Mouse (Mus musculus): ENCODE measurements around the gene Atp7b. TPM values are rescaled to one million over a fixed set of nuclear protein-coding genes. Genes with fewer than 3 reads are reported as not detected.

The Atp7b gene
- total and polyA plus RNA-seq, 3 experiments: 29.4 to 32.5 TPM; not detected in 1

DNA sequence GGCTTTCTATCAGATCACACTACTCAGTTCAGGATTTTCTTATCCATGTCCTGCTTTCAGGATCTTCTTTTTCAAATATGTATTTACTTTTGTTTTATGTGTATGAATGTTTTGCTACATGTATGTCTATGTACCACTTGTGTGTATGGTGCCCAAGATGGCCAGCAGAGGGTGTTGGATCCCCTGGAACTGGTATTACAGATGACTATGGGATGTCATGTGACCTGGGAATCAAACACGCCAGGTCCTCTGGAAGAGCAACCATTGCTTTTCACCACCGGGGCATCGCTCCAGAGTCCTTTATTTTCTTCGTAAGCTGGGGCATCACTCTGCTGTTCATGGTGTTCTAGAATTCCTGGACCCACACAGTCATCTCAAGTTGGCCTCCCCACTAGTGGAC is 29.1 kb upstream of the Atp7b start:
- no peak overlapping the region for H3K4me3 ChIP-seq (ENCODE audit: control insufficient read depth in 1 of 2, insufficient read depth in 1 of 2, low read depth in 2 of 2, low read length in 2 of 2)
- no peaks in the 10 kb centered on the region for H3K36me3 ChIP-seq (ENCODE audit: control insufficient read depth in 1 of 2, insufficient read depth in 2 of 2, low read length in 2 of 2)
- H3K9ac ChIP-seq (ENCODE audit: control insufficient read depth, low read depth, low read length, poor library complexity, severe bottlenecking): no peak overlapping the region
- no peaks in the 10 kb centered on the region for H3K4me1 ChIP-seq (ENCODE audit: control insufficient read depth in 1 of 2, insufficient read depth in 2 of 2, low read length in 2 of 2)
- no peak overlapping the region for H3K27ac ChIP-seq (ENCODE audit: control insufficient read depth, low read depth, low read length)
- no peaks in the 10 kb centered on the region for H3K9me3 ChIP-seq (replicated peaks; ENCODE audit: insufficient read depth, low read length)
- DNase-seq (ENCODE audit: low read depth, low spot score): no peak
- peaks cover 0 to 1% of the 10 kb centered on the region in 2 experiments; a peak in 2 of 4 replicates for H3K27me3 ChIP-seq (ENCODE audit: control insufficient read depth in 1 of 2, insufficient read depth in 2 of 2, low read length in 2 of 2)
- no peaks in the 10 kb centered on the region for H3K79me2 ChIP-seq (ENCODE audit: control insufficient read depth, insufficient read depth, low read length, poor library complexity)
- TF ChIP-seq TBP (IDR thresholded peaks at IDR 0.05; ENCODE audit: low read depth, low read length) (no peak), SIN3A (IDR thresholded peaks at IDR 0.05; ENCODE audit: low read length) (no peak), CTCF (IDR thresholded peaks at IDR 0.05 in 2 of 3, conservative IDR thresholded peaks at IDR 0.05 in 1 of 3; ENCODE audit: control insufficient read depth in 1 of 3, insufficient read depth in 1 of 3, low read depth in 2 of 3, low read length in 3 of 3, poor library complexity in 1 of 3, severe bottlenecking in 1 of 3) (peak in 1 of 3 experiments; percentile 10; a peak in 1 of 6 replicates)

GRCm38 (mm10) chr8:22079313-22080007 is 19.4 kb upstream of the Atp7b start:
- H3K27me3 ChIP-seq (ENCODE audit: control insufficient read depth in 1 of 2, insufficient read depth in 2 of 2, low read length in 2 of 2): no peaks in the 10 kb centered on the region; a peak in 1 of 4 replicates
- no peak overlapping the region for H3K27ac ChIP-seq (ENCODE audit: control insufficient read depth, low read depth, low read length)

DNA sequence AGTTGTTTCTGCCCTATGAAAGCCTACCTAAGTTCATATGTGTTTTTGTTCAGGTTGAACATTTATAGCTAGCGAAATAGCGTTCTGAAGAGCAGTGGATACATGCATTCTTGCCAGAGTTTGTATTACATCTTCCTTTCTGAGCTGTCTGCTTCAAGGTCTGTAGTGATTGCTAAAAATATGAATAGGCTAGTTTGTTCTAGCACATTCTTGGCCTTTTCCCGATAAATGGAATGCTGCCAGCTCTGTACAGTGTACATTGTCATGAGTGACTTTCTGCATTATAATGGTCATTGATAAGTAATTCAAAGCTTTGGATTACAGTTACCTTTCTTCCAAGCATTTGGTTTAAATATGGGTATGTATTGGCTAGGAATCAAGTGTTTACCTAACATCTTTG is 1.0 kb upstream of the Atp7b start:
- H3K4me3 ChIP-seq (ENCODE audit: control insufficient read depth in 1 of 2, insufficient read depth in 1 of 2, low read depth in 2 of 2, low read length in 2 of 2): peak overlapping the region; percentile 96 to 98
- no peak overlapping the region for H3K27ac ChIP-seq (ENCODE audit: control insufficient read depth, low read depth, low read length)
- peaks cover 17 to 28% of the 10 kb centered on the region in 2 experiments for H3K36me3 ChIP-seq (ENCODE audit: control insufficient read depth in 1 of 2, insufficient read depth in 2 of 2, low read length in 2 of 2)
- DNase-seq (ENCODE audit: low read depth, low spot score): peak; percentile 33
- H3K79me2 ChIP-seq (ENCODE audit: control insufficient read depth, insufficient read depth, low read length, poor library complexity): peaks cover 60% of the 10 kb centered on the region
- no peaks in the 10 kb centered on the region for H3K27me3 ChIP-seq (ENCODE audit: control insufficient read depth in 1 of 2, insufficient read depth in 2 of 2, low read length in 2 of 2)
- TF ChIP-seq KAT2A (conservative IDR thresholded peaks at IDR 0.05; ENCODE audit: low read depth, low read length): no peak
- TF ChIP-seq UBTF (IDR thresholded peaks at IDR 0.05; ENCODE audit: borderline replicate concordance, insufficient read depth, low read depth, low read length): no peak
- TF ChIP-seq HCFC1 (IDR thresholded peaks at IDR 0.05; ENCODE audit: low read depth, low read length): no peak
- peak overlapping the region; percentile 80 for H3K9ac ChIP-seq (ENCODE audit: control insufficient read depth, low read depth, low read length, poor library complexity, severe bottlenecking)
- H3K9me3 ChIP-seq (replicated peaks; ENCODE audit: insufficient read depth, low read length): no peaks in the 10 kb centered on the region
- peaks cover 5 to 16% of the 10 kb centered on the region in 2 experiments; a peak in 3 of 4 replicates for H3K4me1 ChIP-seq (ENCODE audit: control insufficient read depth in 1 of 2, insufficient read depth in 2 of 2, low read length in 2 of 2)

More at GRCm38 (mm10) chr8:22079313-22080007, 19.4 kb upstream of the Atp7b start:
- Histone ChIP-seq H3K4me1 (ENCODE audit: control insufficient read depth in 1 of 2, insufficient read depth in 2 of 2, low read length in 2 of 2) (no peaks in the 10 kb centered on the region), H3K4me3 (ENCODE audit: control insufficient read depth in 1 of 2, insufficient read depth in 1 of 2, low read depth in 2 of 2, low read length in 2 of 2) (no peak overlapping the region), H3K9me3 (replicated peaks; ENCODE audit: insufficient read depth, low read length) (no peaks in the 10 kb centered on the region), H3K36me3 (ENCODE audit: control insufficient read depth in 1 of 2, insufficient read depth in 2 of 2, low read length in 2 of 2) (no peaks in the 10 kb centered on the region), H3K9ac (ENCODE audit: control insufficient read depth, low read depth, low read length, poor library complexity, severe bottlenecking) (no peak overlapping the region), H3K79me2 (ENCODE audit: control insufficient read depth, insufficient read depth, low read length, poor library complexity) (no peaks in the 10 kb centered on the region)
- TF ChIP-seq NRF1 (IDR thresholded peaks at IDR 0.05; ENCODE audit: insufficient read depth, low read depth, low read length, poor library complexity, severe bottlenecking): no peak
- no peak for TF ChIP-seq ZC3H11A (IDR thresholded peaks at IDR 0.05; ENCODE audit: low read depth, low read length)
- TF ChIP-seq UBTF (IDR thresholded peaks at IDR 0.05; ENCODE audit: borderline replicate concordance, insufficient read depth, low read depth, low read length): no peak
- no peak for TF ChIP-seq TCF12 (IDR thresholded peaks at IDR 0.05; ENCODE audit: low read depth, low read length)
- TF ChIP-seq RAD21 (IDR thresholded peaks at IDR 0.05; ENCODE audit: low read depth, low read length): no peak
- TF ChIP-seq EP300 (IDR thresholded peaks at IDR 0.05; ENCODE audit: low read depth in 1 of 2, low read length in 2 of 2): no peak
- no peak for TF ChIP-seq SMC3 (IDR thresholded peaks at IDR 0.05; ENCODE audit: low read depth, low read length)
- TF ChIP-seq NELFE (IDR thresholded peaks at IDR 0.05; ENCODE audit: low read depth, low read length): no peak
- TF ChIP-seq MEF2A (IDR thresholded peaks at IDR 0.05; ENCODE audit: extremely low read depth, insufficient replicate concordance, low read depth, low read length, poor library complexity, severe bottlenecking): no peak
- TF ChIP-seq ZNF384 (IDR thresholded peaks at IDR 0.05; ENCODE audit: low read depth, low read length): no peak
- no peak for TF ChIP-seq POLR2A (IDR thresholded peaks at IDR 0.05; ENCODE audit: control insufficient read depth in 1 of 2, insufficient read depth in 1 of 2, low read depth in 1 of 2, low read length in 2 of 2, poor library complexity in 1 of 2)
- no peak for TF ChIP-seq MYB (IDR thresholded peaks at IDR 0.05; ENCODE audit: low read depth, low read length)
- DNase-seq (ENCODE audit: low read depth, low spot score): no peak
